Mouse (Mus musculus): ENCODE measurements around the gene Gm7168.

- TF ChIP-seq POLR2A (IDR thresholded peaks at IDR 0.05; ENCODE audit: borderline replicate concordance, extremely low read depth, low read depth, low read length) (no peak), CTCF (IDR thresholded peaks at IDR 0.05; ENCODE audit: insufficient read depth, low read length) (no peak)
These were observed 33.6 kb upstream of the Gm7168 start for GRCm38 (mm10) chr17:13914531-13914930.
